Mouse (Mus musculus): Measurements from ENCODE around the gene Eda. TPM values are rescaled to one million over a fixed set of nuclear protein-coding genes. Genes with fewer than 3 reads are reported as not detected.

The Eda gene
- polyA plus RNA-seq, 1 experiment = 4.3 TPM

DNA sequence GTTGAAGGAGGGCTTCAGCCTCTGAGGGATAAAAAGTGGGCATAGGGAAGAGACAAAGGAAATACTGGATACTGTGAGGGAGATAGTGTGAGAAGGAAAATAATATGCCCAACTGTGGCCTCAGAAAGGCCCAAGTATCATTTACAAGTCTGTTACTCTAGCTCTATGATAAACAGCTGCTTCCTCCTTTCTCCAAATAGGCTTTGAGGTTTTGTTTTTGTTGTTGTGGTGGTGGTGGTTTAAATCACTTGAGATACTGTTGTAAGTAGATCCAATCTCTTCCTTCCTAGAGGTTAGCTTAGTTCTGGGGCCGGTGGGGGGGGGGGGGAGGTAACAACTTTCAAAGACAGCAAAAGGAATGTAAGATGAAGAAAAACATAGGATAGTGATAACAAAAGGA lies 143.0 kb downstream of the Eda start:
- H3K27ac ChIP-seq (ENCODE audit: insufficient read depth, low read length) = no peak overlapping the region
- H3K4me1 ChIP-seq (ENCODE audit: control insufficient read depth, insufficient read depth, low read length) = no peaks in the 10 kb centered on the region
- TF ChIP-seq CTCF (IDR thresholded peaks at IDR 0.05; ENCODE audit: borderline replicate concordance, insufficient read depth, low read length) = no peak
- TF ChIP-seq POLR2A (IDR thresholded peaks at IDR 0.05; ENCODE audit: low read depth, low read length) = no peak
- no peak overlapping the region for H3K4me3 ChIP-seq (ENCODE audit: insufficient read depth, low read length)

- no peak for TF ChIP-seq CTCF (IDR thresholded peaks at IDR 0.05; ENCODE audit: borderline replicate concordance, insufficient read depth, low read length)
- no peak for TF ChIP-seq POLR2A (IDR thresholded peaks at IDR 0.05; ENCODE audit: low read depth, low read length)
- no peak overlapping the region for H3K27ac ChIP-seq (ENCODE audit: insufficient read depth, low read length)
These were observed 219.9 kb downstream of the Eda start for GRCm38 (mm10) chrX:100195286-100195685.

GRCm38 (mm10) chrX:100313652-100314051 lies 338.2 kb downstream of the Eda start:
- no peak for TF ChIP-seq POLR2A (IDR thresholded peaks at IDR 0.05; ENCODE audit: low read depth, low read length)
- TF ChIP-seq CTCF (IDR thresholded peaks at IDR 0.05; ENCODE audit: borderline replicate concordance, insufficient read depth, low read length) = no peak
- H3K27ac ChIP-seq (ENCODE audit: insufficient read depth, low read length) = no peak overlapping the region
- H3K4me3 ChIP-seq (ENCODE audit: insufficient read depth, low read length) = no peak overlapping the region
- H3K4me1 ChIP-seq (ENCODE audit: control insufficient read depth, insufficient read depth, low read length) = no peaks in the 10 kb centered on the region

More at GRCm38 (mm10) chrX:100195286-100195685, 219.9 kb downstream of the Eda start:
- Histone ChIP-seq H3K4me1 (ENCODE audit: control insufficient read depth, insufficient read depth, low read length) (no peaks in the 10 kb centered on the region), H3K4me3 (ENCODE audit: insufficient read depth, low read length) (no peak overlapping the region)

GRCm38 (mm10) chrX:100314172-100314902 lies 338.9 kb downstream of the Eda start:
- Histone ChIP-seq H3K27ac (ENCODE audit: insufficient read depth, low read length) (no peak overlapping the region), H3K4me3 (ENCODE audit: insufficient read depth, low read length) (no peak overlapping the region), H3K4me1 (ENCODE audit: control insufficient read depth, insufficient read depth, low read length) (no peaks in the 10 kb centered on the region)
- no peak for TF ChIP-seq POLR2A (IDR thresholded peaks at IDR 0.05; ENCODE audit: low read depth, low read length)
- no peak for TF ChIP-seq CTCF (IDR thresholded peaks at IDR 0.05; ENCODE audit: borderline replicate concordance, insufficient read depth, low read length)

DNA sequence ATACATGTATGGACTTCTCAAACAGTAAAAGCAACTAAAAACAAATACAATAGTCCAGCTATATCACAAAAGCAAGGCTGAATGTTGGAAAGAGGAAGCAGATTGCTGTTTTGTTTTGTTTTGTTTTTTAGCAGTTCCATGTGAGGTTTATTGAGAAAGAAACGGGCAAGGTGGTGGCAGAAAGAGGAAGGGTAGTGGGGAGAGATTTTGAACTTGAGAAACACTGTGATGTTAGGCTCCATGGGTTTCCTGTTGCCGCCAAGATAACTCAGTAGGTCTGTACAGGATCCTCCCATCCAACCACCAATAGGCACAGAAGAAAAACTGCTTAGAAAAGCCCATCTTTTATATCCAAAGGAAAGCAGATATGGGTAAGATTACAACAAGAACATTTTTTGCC lies 365.3 kb downstream of the Eda start:
- Histone ChIP-seq H3K4me1 (ENCODE audit: control insufficient read depth, insufficient read depth, low read length) (no peaks in the 10 kb centered on the region), H3K4me3 (ENCODE audit: insufficient read depth, low read length) (no peak overlapping the region), H3K27ac (ENCODE audit: insufficient read depth, low read length) (no peak overlapping the region)
- TF ChIP-seq POLR2A (IDR thresholded peaks at IDR 0.05; ENCODE audit: low read depth, low read length) (no peak), CTCF (IDR thresholded peaks at IDR 0.05; ENCODE audit: borderline replicate concordance, insufficient read depth, low read length) (no peak)

DNA sequence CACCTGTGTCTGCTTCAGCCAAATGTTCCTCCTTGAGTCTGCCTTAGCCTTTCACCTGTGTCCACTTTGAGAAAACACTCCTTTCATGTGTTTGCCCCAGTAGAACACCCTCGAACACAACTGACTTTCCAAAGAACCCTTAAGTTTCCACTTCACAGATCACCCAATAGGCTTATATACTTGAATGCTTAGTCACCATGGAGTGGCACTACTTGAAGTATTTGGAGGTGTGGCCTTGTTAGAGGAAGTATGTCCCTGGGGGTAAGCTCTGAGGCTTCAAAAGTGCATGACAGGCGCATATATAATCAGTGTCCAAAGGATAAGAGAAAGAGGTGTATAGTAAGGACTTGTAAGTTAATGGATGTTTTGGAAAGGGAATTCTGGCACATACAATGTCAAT lies 369.0 kb downstream of the Eda start:
- Histone ChIP-seq H3K4me1 (ENCODE audit: control insufficient read depth, insufficient read depth, low read length) (no peaks in the 10 kb centered on the region), H3K27ac (ENCODE audit: insufficient read depth, low read length) (no peak overlapping the region), H3K4me3 (ENCODE audit: insufficient read depth, low read length) (no peak overlapping the region)
- TF ChIP-seq POLR2A (IDR thresholded peaks at IDR 0.05; ENCODE audit: low read depth, low read length) (no peak), CTCF (IDR thresholded peaks at IDR 0.05; ENCODE audit: borderline replicate concordance, insufficient read depth, low read length) (no peak)

DNA sequence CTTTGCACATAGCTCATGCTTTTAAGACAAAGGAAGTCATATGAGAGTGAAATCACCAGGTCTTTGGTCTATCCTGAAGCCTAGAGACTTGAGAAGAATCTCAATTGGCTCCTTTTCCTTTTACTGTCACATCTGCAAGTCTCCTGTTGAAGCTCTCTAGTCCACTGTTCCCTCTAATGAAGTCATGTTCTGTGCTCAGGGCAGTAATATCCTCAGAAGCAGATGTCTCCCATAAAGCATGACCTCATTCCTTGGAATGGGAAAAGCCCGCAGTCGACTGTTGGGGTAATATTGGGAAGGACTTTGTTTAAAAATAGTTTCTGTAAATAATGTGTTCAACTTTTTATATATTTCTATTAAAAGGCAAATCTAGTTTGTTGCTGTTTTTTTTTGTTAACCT lies 381.6 kb downstream of the Eda start:
- Histone ChIP-seq H3K27ac (ENCODE audit: insufficient read depth, low read length) (no peak overlapping the region), H3K4me1 (ENCODE audit: control insufficient read depth, insufficient read depth, low read length) (no peaks in the 10 kb centered on the region), H3K4me3 (ENCODE audit: insufficient read depth, low read length) (no peak overlapping the region)
- TF ChIP-seq CTCF (IDR thresholded peaks at IDR 0.05; ENCODE audit: borderline replicate concordance, insufficient read depth, low read length) (no peak), POLR2A (IDR thresholded peaks at IDR 0.05; ENCODE audit: low read depth, low read length) (no peak)

DNA sequence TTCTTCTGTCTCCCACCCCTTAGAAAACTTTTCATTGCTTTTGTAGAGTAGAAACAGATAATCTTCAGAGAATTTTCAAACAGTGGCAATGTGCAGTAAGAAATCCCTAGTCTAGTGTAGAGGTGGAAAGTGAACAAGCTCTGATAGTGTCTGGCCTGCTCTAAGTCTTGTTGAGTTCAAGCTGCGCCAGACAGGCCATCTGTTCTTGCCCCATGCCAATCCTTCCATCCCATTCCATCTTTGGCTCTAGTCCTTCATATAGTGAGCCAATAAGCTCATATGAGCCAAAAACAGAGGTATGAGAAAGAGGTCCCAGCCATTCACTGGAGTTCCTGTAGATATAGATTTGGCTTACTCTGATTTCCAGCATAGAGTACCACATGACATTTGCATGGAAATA lies 414.5 kb downstream of the Eda start:
- TF ChIP-seq CTCF (IDR thresholded peaks at IDR 0.05; ENCODE audit: borderline replicate concordance, insufficient read depth, low read length) = no peak
- no peak for TF ChIP-seq POLR2A (IDR thresholded peaks at IDR 0.05; ENCODE audit: low read depth, low read length)
- Histone ChIP-seq H3K4me1 (ENCODE audit: control insufficient read depth, insufficient read depth, low read length) (no peaks in the 10 kb centered on the region), H3K27ac (ENCODE audit: insufficient read depth, low read length) (no peak overlapping the region)

DNA sequence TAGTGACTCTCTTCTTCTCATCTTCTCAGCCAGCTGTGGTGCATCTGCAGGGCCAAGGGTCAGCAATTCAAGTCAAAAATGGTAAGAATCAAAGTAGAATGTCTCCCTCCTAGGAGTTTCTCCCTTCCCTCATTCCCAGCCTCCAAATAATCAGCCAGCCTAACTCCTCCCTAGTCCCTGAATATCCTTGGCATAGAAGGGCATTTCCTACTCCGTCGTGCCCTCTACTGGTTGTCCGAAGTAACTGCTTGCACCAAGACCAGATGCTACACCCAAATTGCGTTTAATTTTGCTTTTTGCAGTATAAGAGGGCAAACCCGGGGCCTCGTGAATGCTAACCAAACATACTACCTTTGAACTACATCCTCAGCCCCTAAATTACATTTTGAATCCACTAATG lies 416.9 kb downstream of the Eda start:
- H3K4me3 ChIP-seq (ENCODE audit: insufficient read depth, low read length) = no peak overlapping the region
- H3K27ac ChIP-seq (ENCODE audit: insufficient read depth, low read length) = no peak overlapping the region
- H3K4me1 ChIP-seq (ENCODE audit: control insufficient read depth, insufficient read depth, low read length) = no peaks in the 10 kb centered on the region
- TF ChIP-seq POLR2A (IDR thresholded peaks at IDR 0.05; ENCODE audit: low read depth, low read length) (no peak), CTCF (IDR thresholded peaks at IDR 0.05; ENCODE audit: borderline replicate concordance, insufficient read depth, low read length) (peak; percentile 33; the same call in 1 of the 2 replicates)

More for the DNA sequence above, 414.5 kb downstream of the Eda start:
- H3K4me3 ChIP-seq (ENCODE audit: insufficient read depth, low read length) = no peak overlapping the region

- Histone ChIP-seq H3K4me1 (ENCODE audit: control insufficient read depth, insufficient read depth, low read length) (no peaks in the 10 kb centered on the region), H3K27ac (ENCODE audit: insufficient read depth, low read length) (no peak overlapping the region), H3K4me3 (ENCODE audit: insufficient read depth, low read length) (no peak overlapping the region)
- TF ChIP-seq CTCF (IDR thresholded peaks at IDR 0.05; ENCODE audit: borderline replicate concordance, insufficient read depth, low read length) = no peak
- TF ChIP-seq POLR2A (IDR thresholded peaks at IDR 0.05; ENCODE audit: low read depth, low read length) = no peak
These were observed 418.9 kb downstream of the Eda start for GRCm38 (mm10) chrX:100394223-100394861.

All from embryonic fibroblast, embryonic 13.5 days (primary cell).